Mouse (Mus musculus): ENCODE measurements around the gene Me1. TPM values are rescaled to one million over a fixed set of nuclear protein-coding genes. Genes with fewer than 3 reads are reported as not detected.

Me1 gene
- polyA plus RNA-seq, 1 experiment: 81.3 TPM

DNA sequence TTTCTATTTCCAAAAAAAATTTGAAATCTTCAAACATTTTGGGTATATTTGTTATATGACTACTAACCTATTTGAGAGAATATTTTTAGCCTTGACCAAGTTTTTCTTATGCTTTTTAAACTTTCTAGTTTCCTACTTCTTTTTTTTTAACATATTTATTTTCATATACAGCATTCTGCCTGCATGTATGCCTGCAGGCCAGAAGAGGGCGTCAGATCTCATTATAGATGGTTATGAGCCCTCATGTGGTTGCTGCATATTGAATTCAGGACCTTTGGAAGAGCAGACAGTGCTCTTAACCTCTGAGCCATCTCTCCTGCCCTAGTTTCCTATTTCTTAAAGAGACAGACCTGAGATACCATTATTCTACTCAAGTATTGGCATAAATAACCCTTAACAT is 48.9 kb downstream of the Me1 start:
- Histone ChIP-seq H3K4me1 (ENCODE audit: control insufficient read depth, insufficient read depth, low read length) (no peaks in the 10 kb centered on the region), H3K27ac (ENCODE audit: insufficient read depth, low read length) (no peak overlapping the region), H3K4me3 (ENCODE audit: insufficient read depth, low read length) (no peak overlapping the region)
- TF ChIP-seq POLR2A (IDR thresholded peaks at IDR 0.05; ENCODE audit: low read depth, low read length) (no peak), CTCF (IDR thresholded peaks at IDR 0.05; ENCODE audit: borderline replicate concordance, insufficient read depth, low read length) (no peak)

DNA sequence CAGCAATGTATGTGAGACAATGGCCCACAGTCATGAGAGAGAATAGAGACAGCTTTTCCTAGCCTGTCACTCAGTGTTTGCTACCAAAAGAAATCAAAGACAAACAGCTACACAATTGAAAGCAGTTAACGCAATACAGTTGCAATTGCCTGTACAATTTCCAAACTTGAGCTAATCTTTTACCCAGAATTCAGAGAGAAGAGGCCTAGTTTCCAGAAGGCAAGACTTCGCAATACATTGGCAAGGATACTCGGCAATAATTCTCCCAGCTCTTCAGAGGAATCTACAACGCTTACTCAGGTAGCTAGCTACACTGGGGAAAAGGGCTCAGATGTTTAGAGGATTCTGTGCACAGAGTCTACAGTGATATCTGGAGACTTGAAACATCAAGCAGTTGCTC is 52.3 kb downstream of the Me1 start:
- Histone ChIP-seq H3K4me3 (ENCODE audit: insufficient read depth, low read length) (no peak overlapping the region), H3K4me1 (ENCODE audit: control insufficient read depth, insufficient read depth, low read length) (no peaks in the 10 kb centered on the region; the same call in 1 of the 2 replicates), H3K27ac (ENCODE audit: insufficient read depth, low read length) (no peak overlapping the region)
- TF ChIP-seq CTCF (IDR thresholded peaks at IDR 0.05; ENCODE audit: borderline replicate concordance, insufficient read depth, low read length) (no peak), POLR2A (IDR thresholded peaks at IDR 0.05; ENCODE audit: low read depth, low read length) (no peak)

DNA sequence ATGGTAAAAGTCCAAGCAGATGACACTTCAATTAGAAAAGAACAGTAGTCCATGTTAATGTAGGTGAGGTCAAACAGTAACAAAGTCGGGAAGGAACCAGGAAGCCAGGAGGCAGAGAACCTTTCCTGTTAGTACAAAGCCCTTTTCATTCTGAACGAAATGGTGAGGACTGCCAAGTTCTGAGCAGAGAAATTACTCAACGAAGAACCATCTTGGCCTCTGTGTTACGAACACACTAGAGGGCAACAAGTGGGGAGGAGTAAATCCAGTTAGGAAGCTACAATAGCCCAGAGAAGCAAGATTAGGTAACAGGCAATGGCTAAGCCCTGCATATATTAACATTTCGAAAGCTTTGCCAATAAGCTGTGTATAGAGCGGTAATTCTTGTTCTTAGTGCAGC is 57.0 kb downstream of the Me1 start:
- no peak overlapping the region for H3K4me3 ChIP-seq (ENCODE audit: insufficient read depth, low read length)
- no peak overlapping the region for H3K27ac ChIP-seq (ENCODE audit: insufficient read depth, low read length)
- H3K4me1 ChIP-seq (ENCODE audit: control insufficient read depth, insufficient read depth, low read length): no peaks in the 10 kb centered on the region; the same call in 1 of the 2 replicates
- no peak for TF ChIP-seq POLR2A (IDR thresholded peaks at IDR 0.05; ENCODE audit: low read depth, low read length)

DNA sequence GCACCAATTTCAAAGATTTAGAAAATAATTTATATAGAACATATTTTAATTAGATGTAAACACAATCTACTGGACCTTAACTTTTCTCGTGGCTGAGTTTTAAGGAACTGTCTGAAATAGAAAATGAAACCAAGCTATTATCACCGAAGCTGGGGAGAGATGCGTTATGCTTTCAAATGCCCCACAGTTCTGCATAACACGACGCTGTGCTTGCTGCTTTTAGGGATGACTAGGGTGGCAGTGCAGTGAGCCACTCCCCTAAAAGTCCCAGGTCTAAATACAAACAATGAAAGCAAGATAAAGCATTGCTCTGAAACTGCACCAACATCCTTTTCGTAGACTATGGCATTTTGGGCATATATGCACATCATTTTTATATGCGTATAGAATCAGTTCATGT is 64.6 kb downstream of the Me1 start:
- Histone ChIP-seq H3K27ac (ENCODE audit: insufficient read depth, low read length) (no peak overlapping the region), H3K4me1 (ENCODE audit: control insufficient read depth, insufficient read depth, low read length) (peaks cover 20% of the 10 kb centered on the region), H3K4me3 (ENCODE audit: insufficient read depth, low read length) (no peak overlapping the region)
- TF ChIP-seq CTCF (IDR thresholded peaks at IDR 0.05; ENCODE audit: borderline replicate concordance, insufficient read depth, low read length) (no peak), POLR2A (IDR thresholded peaks at IDR 0.05; ENCODE audit: low read depth, low read length) (no peak)

DNA sequence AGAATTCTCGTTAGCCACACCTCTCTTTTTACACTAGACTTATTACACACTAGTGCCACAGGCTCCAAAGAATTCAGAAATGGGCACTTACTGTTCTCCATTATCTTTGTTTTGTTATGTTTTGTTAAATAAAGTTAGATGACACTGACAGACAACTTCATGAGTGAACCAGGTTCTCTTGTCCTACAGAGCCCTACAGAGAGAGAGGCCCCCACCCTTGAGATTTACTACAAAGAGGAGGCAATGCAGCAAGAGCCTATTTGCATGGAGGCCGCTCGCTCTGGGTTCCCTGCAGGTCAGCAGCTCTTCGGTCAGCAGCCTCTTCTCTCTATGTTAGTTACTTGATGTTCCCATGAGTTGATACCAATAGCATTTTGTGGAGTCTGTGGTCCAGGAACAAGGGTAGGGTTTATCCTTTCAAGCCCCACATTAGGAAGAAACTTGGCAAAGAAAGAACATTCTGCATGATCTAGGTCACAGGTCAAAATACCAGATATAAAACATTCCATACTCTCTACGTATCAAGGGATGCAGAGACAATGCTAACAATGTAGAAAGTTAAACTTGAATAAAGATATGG is 65.3 kb downstream of the Me1 start:
- H3K4me3 ChIP-seq (ENCODE audit: insufficient read depth, low read length): no peak overlapping the region
- no peak for TF ChIP-seq POLR2A (IDR thresholded peaks at IDR 0.05; ENCODE audit: low read depth, low read length)
- TF ChIP-seq CTCF (IDR thresholded peaks at IDR 0.05; ENCODE audit: borderline replicate concordance, insufficient read depth, low read length): no peak
- H3K4me1 ChIP-seq (ENCODE audit: control insufficient read depth, insufficient read depth, low read length): peaks cover 27% of the 10 kb centered on the region
- peak overlapping the region; percentile 51 for H3K27ac ChIP-seq (ENCODE audit: insufficient read depth, low read length)

DNA sequence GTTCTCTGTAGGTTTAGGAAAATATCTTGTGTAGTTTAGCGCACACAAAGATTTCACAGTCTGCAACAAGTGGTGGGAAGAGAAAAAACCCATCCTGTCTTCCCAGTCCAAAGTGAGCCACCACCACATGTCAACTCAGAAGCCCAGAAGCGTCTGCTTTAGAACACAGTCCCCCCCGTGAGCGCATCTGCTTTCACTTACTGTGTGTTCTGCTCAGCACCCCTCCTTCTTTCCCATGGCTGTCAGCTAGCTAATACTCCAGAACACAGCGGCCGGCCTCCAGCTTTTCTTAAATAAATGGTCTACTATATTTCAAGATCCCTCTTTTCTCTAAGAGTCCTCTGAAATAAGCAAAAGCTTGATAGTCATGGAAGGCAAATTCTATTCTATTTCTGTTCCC is 66.4 kb downstream of the Me1 start:
- H3K4me1 ChIP-seq (ENCODE audit: control insufficient read depth, insufficient read depth, low read length): peaks cover 31% of the 10 kb centered on the region
- H3K4me3 ChIP-seq (ENCODE audit: insufficient read depth, low read length): no peak overlapping the region
- H3K27ac ChIP-seq (ENCODE audit: insufficient read depth, low read length): peak overlapping the region; percentile 49
- TF ChIP-seq POLR2A (IDR thresholded peaks at IDR 0.05; ENCODE audit: low read depth, low read length) (no peak), CTCF (IDR thresholded peaks at IDR 0.05; ENCODE audit: borderline replicate concordance, insufficient read depth, low read length) (no peak)

DNA sequence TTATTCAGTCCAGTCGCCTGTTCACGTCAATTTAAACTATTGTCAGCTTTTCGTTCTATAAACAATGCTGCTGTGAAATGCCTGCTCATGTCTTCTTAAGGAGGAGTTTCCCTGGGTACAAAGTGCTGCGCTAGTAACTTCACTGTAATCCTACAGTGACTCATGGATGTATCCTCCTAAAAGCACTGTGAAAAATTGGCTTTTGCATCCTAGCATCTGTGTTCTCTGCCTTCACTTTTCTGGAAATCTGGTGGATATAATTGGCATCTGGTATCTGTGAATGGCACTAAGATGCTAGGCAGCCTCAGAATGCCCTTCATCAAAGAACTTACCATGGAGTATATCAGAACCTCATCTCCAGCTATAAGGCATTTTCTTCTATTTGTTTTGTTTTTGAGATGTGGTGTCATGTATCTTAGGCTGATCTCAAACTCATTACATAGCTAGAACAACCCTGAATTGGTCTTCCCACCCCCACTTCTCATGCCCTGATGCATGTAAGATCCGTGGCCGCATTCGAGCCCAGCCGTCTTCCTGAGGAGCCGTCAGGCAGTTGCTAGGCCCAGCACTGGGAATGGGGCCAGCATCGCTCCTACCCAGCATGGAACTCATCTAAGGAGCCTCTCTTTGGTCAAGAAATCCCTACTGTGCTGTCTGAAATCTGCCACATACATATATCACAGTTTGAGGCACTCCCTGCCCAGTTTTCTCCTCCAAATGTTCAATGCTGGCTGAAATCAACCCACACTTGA is 67.8 kb downstream of the Me1 start:
- Histone ChIP-seq H3K4me3 (ENCODE audit: insufficient read depth, low read length) (no peak overlapping the region), H3K4me1 (ENCODE audit: control insufficient read depth, insufficient read depth, low read length) (peaks cover 33% of the 10 kb centered on the region), H3K27ac (ENCODE audit: insufficient read depth, low read length) (peak overlapping the region; percentile 42; the same call in 1 of the 2 replicates)
- TF ChIP-seq POLR2A (IDR thresholded peaks at IDR 0.05; ENCODE audit: low read depth, low read length): no peak
- TF ChIP-seq CTCF (IDR thresholded peaks at IDR 0.05; ENCODE audit: borderline replicate concordance, insufficient read depth, low read length): no peak

DNA sequence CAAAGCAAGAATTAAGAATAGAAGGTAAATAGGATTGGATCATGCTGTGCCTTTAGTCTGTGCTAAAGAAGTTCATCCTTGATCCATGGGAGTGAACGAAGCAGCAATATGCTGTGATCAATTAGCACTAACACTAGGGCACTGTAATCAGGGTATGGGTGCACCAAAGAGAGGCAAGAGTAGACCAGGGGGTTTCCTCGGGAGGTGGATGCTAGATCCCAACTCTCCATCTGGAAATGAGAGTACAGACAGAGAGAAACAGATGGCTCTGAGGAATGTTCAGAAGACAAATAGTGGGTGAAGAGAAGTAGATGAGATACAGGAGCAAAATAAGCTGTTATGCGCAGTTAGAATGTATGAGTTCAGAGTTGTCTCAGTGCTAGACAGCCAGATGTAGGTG is 68.8 kb downstream of the Me1 start:
- Histone ChIP-seq H3K27ac (ENCODE audit: insufficient read depth, low read length) (no peak overlapping the region), H3K4me3 (ENCODE audit: insufficient read depth, low read length) (no peak overlapping the region), H3K4me1 (ENCODE audit: control insufficient read depth, insufficient read depth, low read length) (peaks cover 33% of the 10 kb centered on the region)
- TF ChIP-seq CTCF (IDR thresholded peaks at IDR 0.05; ENCODE audit: borderline replicate concordance, insufficient read depth, low read length): no peak

DNA sequence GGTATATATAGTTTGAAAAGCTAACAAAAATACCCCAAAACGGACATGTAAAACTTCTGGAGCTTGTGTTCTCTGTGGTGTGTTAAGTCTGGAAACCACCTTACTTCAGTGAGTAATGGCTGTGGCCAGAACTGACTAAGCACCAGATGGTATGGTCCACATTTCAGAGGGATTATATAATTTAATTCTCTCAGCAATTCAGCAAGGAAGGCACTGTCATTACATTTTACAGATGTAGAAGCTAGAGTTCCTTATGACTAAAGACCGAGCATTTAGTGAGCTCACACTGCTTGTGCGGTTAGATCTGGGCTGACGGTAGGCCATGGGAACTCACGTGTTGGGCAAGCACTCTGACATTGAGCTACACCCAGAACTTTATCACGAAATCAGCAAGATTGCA is 71.0 kb downstream of the Me1 start:
- no peak overlapping the region for H3K4me3 ChIP-seq (ENCODE audit: insufficient read depth, low read length)
- no peak for TF ChIP-seq CTCF (IDR thresholded peaks at IDR 0.05; ENCODE audit: borderline replicate concordance, insufficient read depth, low read length)
- TF ChIP-seq POLR2A (IDR thresholded peaks at IDR 0.05; ENCODE audit: low read depth, low read length): no peak
- H3K27ac ChIP-seq (ENCODE audit: insufficient read depth, low read length): peak overlapping the region; percentile 92
- peaks cover 34% of the 10 kb centered on the region for H3K4me1 ChIP-seq (ENCODE audit: control insufficient read depth, insufficient read depth, low read length)

DNA sequence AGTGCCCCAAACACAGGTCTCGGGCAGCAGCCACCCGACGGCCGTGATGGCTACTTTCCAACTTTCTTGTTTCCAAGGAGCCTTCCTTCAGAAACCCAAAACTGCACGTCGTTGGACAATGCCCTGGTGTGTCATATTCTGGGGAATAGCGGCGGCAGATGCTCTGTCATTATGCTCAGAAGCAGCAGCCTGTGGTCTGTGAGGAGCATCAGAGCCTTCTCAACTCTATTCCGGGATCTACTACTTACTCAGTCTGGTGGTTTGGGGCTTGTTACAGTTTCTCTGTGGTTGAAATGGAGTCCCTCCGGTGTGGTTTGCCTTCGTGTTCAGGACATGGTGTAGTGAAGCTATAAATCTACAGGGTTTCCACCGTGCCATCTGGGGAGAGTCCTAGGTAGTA is 71.7 kb downstream of the Me1 start:
- Histone ChIP-seq H3K27ac (ENCODE audit: insufficient read depth, low read length) (peak overlapping the region; percentile 90), H3K4me3 (ENCODE audit: insufficient read depth, low read length) (no peak overlapping the region), H3K4me1 (ENCODE audit: control insufficient read depth, insufficient read depth, low read length) (peaks cover 38% of the 10 kb centered on the region)
- TF ChIP-seq CTCF (IDR thresholded peaks at IDR 0.05; ENCODE audit: borderline replicate concordance, insufficient read depth, low read length): no peak
- no peak for TF ChIP-seq POLR2A (IDR thresholded peaks at IDR 0.05; ENCODE audit: low read depth, low read length)
